Mouse (Mus musculus): Measurements from ENCODE around the gene Gm49380.

GRCm38 (mm10) chr9:44130034-44130433 lies 16.7 kb upstream of the Gm49380 start:
- no peak; the same call in none of the 2 replicates for TF ChIP-seq EP300 (IDR thresholded peaks at IDR 0.05)
- TF ChIP-seq CTCF (IDR thresholded peaks at IDR 0.05), result no peak; the same call in 1 of the 2 replicates

Data from lung, postnatal 0 days (tissue).